In genomic region chr7:27609285-27609684, GRCm38 (mm10) we compare ENCODE assay signal across 16 mouse cellular contexts. TPM values are rescaled to one million over a fixed set of nuclear protein-coding genes. Genes with fewer than 3 reads are reported as not detected.
DNase-seq lines count a peak whose midpoint lies in the region; ATAC-seq and TF ChIP-seq lines count a peak whose summit lies in the region.
"Had no signal": no experiment of that assay in that cellular context is flagged by ENCODE, and none has a peak within 500 bp of the region (broad histone marks: within the 10 kb centered on the region; RNA-seq: fewer than 3 reads in every experiment).

No protein-coding gene starts in this region.

- no peaks in the 10 kb centered on the region for H3K27me3 ChIP-seq in cerebellum, adult 2 months (ENCODE audit: control insufficient read depth, insufficient read depth, low read length)
- no peaks in the 10 kb centered on the region for H3K27me3 ChIP-seq in liver, embryonic 12.5 days (replicated peaks)
- H3K27me3 ChIP-seq in liver, postnatal 0 days (ENCODE audit: insufficient read depth, low read length): no peaks in the 10 kb centered on the region
- H3K27me3 ChIP-seq in heart, embryonic 16.5 days (ENCODE audit: control insufficient read depth, insufficient read depth, low read length): no peaks in the 10 kb centered on the region
- no peaks in the 10 kb centered on the region for H3K27me3 ChIP-seq in forebrain, embryonic 15.5 days
- H3K27me3 ChIP-seq in thymus, adult 2 months (ENCODE audit: control insufficient read depth, insufficient read depth, low read length): no peaks in the 10 kb centered on the region
- H3K27me3 ChIP-seq: embryonic facial prominence, embryonic 12.5 days; forebrain, embryonic 12.5 days had no signal

- no peak for TF ChIP-seq POLR2A in cerebellum, adult 2 months (IDR thresholded peaks at IDR 0.05; ENCODE audit: borderline replicate concordance, insufficient read depth, low read length)
- no peak for TF ChIP-seq POLR2A in thymus, adult 2 months (IDR thresholded peaks at IDR 0.05; ENCODE audit: control insufficient read depth, extremely low read depth, insufficient read depth, low read length, poor library complexity)

- H3K9me3 ChIP-seq in liver, embryonic 12.5 days (replicated peaks): no peaks in the 10 kb centered on the region
- no peaks in the 10 kb centered on the region for H3K9me3 ChIP-seq in liver, postnatal 0 days (ENCODE audit: low read length)
- no peaks in the 10 kb centered on the region for H3K9me3 ChIP-seq in heart, embryonic 16.5 days (replicated peaks; ENCODE audit: control insufficient read depth, low read length)
- H3K9me3 ChIP-seq in forebrain, embryonic 15.5 days: no peaks in the 10 kb centered on the region
- H3K9me3 ChIP-seq: embryonic facial prominence, embryonic 12.5 days; forebrain, embryonic 12.5 days had no signal

- H3K36me3 ChIP-seq in liver, embryonic 12.5 days: peaks cover 54% of the 10 kb centered on the region
- H3K36me3 ChIP-seq in liver, postnatal 0 days (replicated peaks; ENCODE audit: insufficient read depth, low read length): peaks cover 30% of the 10 kb centered on the region
- peaks cover 11% of the 10 kb centered on the region; the same call in 1 of the 2 replicates for H3K36me3 ChIP-seq in heart, embryonic 16.5 days (ENCODE audit: control insufficient read depth, insufficient read depth)
- peaks cover 19% of the 10 kb centered on the region for H3K36me3 ChIP-seq in forebrain, embryonic 15.5 days
- H3K36me3 ChIP-seq in thymus, adult 2 months (ENCODE audit: control insufficient read depth, insufficient read depth, low read length): peaks cover 18% of the 10 kb centered on the region

- WGBS in cerebellum, adult 2 months: 51% methylated on average over 4 of the region's 4 CpGs
- whole genome bisulfite sequencing in liver, embryonic 12.5 days (ENCODE audit: insufficient replicate concordance): 56% methylated on average over 4 of the region's 4 CpGs
- WGBS in liver, postnatal 0 days (ENCODE audit: insufficient replicate concordance): 67% methylated on average over 4 of the region's 4 CpGs
- 29% methylated on average over 4 of the region's 4 CpGs for WGBS in heart, embryonic 16.5 days
- 95% methylated on average over 4 of the region's 4 CpGs for WGBS in forebrain, embryonic 15.5 days
- WGBS in thymus, adult 2 months: 77% methylated on average over 4 of the region's 4 CpGs

- no peak overlapping the region for H3K9ac ChIP-seq in liver, embryonic 12.5 days
- H3K9ac ChIP-seq in liver, postnatal 0 days (replicated peaks): no peak overlapping the region
- H3K9ac ChIP-seq in heart, embryonic 16.5 days (ENCODE audit: low read length): 0 out of 2 replicates have a peak overlapping the region, but pooled peaks have one; percentile 3
- no peak overlapping the region for H3K9ac ChIP-seq in forebrain, embryonic 15.5 days (replicated peaks)
- H3K9ac ChIP-seq: embryonic facial prominence, embryonic 12.5 days; forebrain, embryonic 12.5 days; liver, embryonic 14.5 days had no signal

- H3K27ac ChIP-seq in cerebellum, adult 2 months (ENCODE audit: insufficient read depth, low read length): peak overlapping the region; percentile 98
- H3K27ac ChIP-seq in liver, embryonic 12.5 days: 0 out of 2 replicates have a peak overlapping the region, but pooled peaks have one; percentile 16
- no peak overlapping the region for H3K27ac ChIP-seq in liver, postnatal 0 days (ENCODE audit: low read depth)
- peak overlapping the region; percentile 26 for H3K27ac ChIP-seq in heart, embryonic 16.5 days (ENCODE audit: low read length)
- no peak overlapping the region for H3K27ac ChIP-seq in forebrain, embryonic 15.5 days (replicated peaks)
- no peak overlapping the region for H3K27ac ChIP-seq in thymus, adult 2 months (ENCODE audit: control insufficient read depth, insufficient read depth, low read length)
- H3K27ac ChIP-seq: embryonic facial prominence, embryonic 12.5 days; forebrain, embryonic 12.5 days; liver, embryonic 14.5 days; macrophage had no signal

- peaks cover 84% of the 10 kb centered on the region for H3K4me1 ChIP-seq in cerebellum, adult 2 months (ENCODE audit: control insufficient read depth, insufficient read depth, low read length)
- peaks cover 55% of the 10 kb centered on the region for H3K4me1 ChIP-seq in liver, embryonic 12.5 days
- peaks cover 27% of the 10 kb centered on the region for H3K4me1 ChIP-seq in liver, postnatal 0 days (ENCODE audit: insufficient read depth)
- peaks cover 72% of the 10 kb centered on the region for H3K4me1 ChIP-seq in heart, embryonic 16.5 days (ENCODE audit: control insufficient read depth, insufficient read depth, low read length)
- H3K4me1 ChIP-seq in forebrain, embryonic 15.5 days: peaks cover 55% of the 10 kb centered on the region
- peaks cover 34% of the 10 kb centered on the region for H3K4me1 ChIP-seq in thymus, adult 2 months (replicated peaks; ENCODE audit: control insufficient read depth, insufficient read depth, low read length)

- TF ChIP-seq CTCF in cerebellum, adult 2 months (IDR thresholded peaks at IDR 0.05; ENCODE audit: borderline replicate concordance, insufficient read depth, low read depth, low read length): no peak
- TF ChIP-seq CTCF in liver, postnatal 0 days (IDR thresholded peaks at IDR 0.05; ENCODE audit: low read depth): no peak
- TF ChIP-seq CTCF in thymus, adult 2 months (IDR thresholded peaks at IDR 0.05; ENCODE audit: borderline replicate concordance, control insufficient read depth, extremely low read depth, insufficient read depth, low read length, poor library complexity): no peak

- TF ChIP-seq EP300 in liver, postnatal 0 days (IDR thresholded peaks at IDR 0.05; ENCODE audit: low read depth): no peak

- H3K4me2 ChIP-seq in liver, embryonic 12.5 days: no peak overlapping the region
- H3K4me2 ChIP-seq in liver, postnatal 0 days (ENCODE audit: low read depth, low read length): no peak overlapping the region
- H3K4me2 ChIP-seq in heart, embryonic 16.5 days (ENCODE audit: low read depth, low read length): 0 out of 2 replicates have a peak overlapping the region, but pooled peaks have one; percentile 2
- no peak overlapping the region for H3K4me2 ChIP-seq in forebrain, embryonic 15.5 days (replicated peaks)
- H3K4me2 ChIP-seq: embryonic facial prominence, embryonic 12.5 days; forebrain, embryonic 12.5 days had no signal

- ATAC-seq in liver, embryonic 12.5 days: no peak
- no peak for ATAC-seq in liver, postnatal 0 days
- ATAC-seq in heart, embryonic 16.5 days (replicated peaks; ENCODE audit: extremely low read depth, insufficient read depth, low FRiP score): 0 out of 2 replicates have a peak, but pooled peaks have one; percentile 24
- ATAC-seq in forebrain, embryonic 15.5 days (replicated peaks): no peak

- H3K4me3 ChIP-seq in cerebellum, adult 2 months (replicated peaks; ENCODE audit: insufficient read depth, low read depth, low read length): no peak overlapping the region
- no peak overlapping the region for H3K4me3 ChIP-seq in liver, embryonic 12.5 days
- no peak overlapping the region for H3K4me3 ChIP-seq in liver, postnatal 0 days (ENCODE audit: low read depth, low read length)
- H3K4me3 ChIP-seq in heart, embryonic 16.5 days (ENCODE audit: low read length): no peak overlapping the region
- H3K4me3 ChIP-seq in forebrain, embryonic 15.5 days: no peak overlapping the region
- H3K4me3 ChIP-seq in thymus, adult 2 months (ENCODE audit: control insufficient read depth, insufficient read depth, low read length): no peak overlapping the region
- H3K4me3 ChIP-seq: embryonic facial prominence, embryonic 12.5 days; forebrain, embryonic 12.5 days had no signal

- peak in 1 of 2 experiments; percentile 49 for DNase-seq in cerebellum, adult 2 months
- DNase-seq in cerebellum, adult 8-10 months: no peak
- DNase-seq in liver, postnatal 0 days: no peak
- DNase-seq in testis, postnatal 14 days (ENCODE audit: low spot score): peak; percentile 71
- no peak for DNase-seq in thymus, adult 2 months
- DNase-seq: B cell, adult 2 months; cerebellum, adult 11-12 months; kidney, postnatal 10 days; thymus, adult 18-20 months had no signal

RNA-seq across cellular contexts. Expression of gene Akt2, which starts 17.9 kb away (rescaled TPM):
- polyA plus RNA-seq in cerebellum, adult 2 months (2012; rRNA removed): 106 and 119 TPM in 2 replicates
- 45.0 and 45.2 TPM in 2 replicates for polyA plus RNA-seq in liver, embryonic 12.5 days (2016; fragmentation: Nextera tagmentation; extraction: Ambion mirVana)
- 24.0 and 25.5 TPM in 2 replicates for polyA plus RNA-seq in liver, postnatal 0 days (2015; fragmentation: Nextera tagmentation; extraction: Ambion mirVana)
- 82.3 and 84.0 TPM in 2 replicates for polyA plus RNA-seq in heart, embryonic 16.5 days (2015; fragmentation: Nextera tagmentation; extraction: Ambion mirVana)
- 94.2 and 97.1 TPM in 2 replicates for polyA plus RNA-seq in forebrain, embryonic 15.5 days (2015; fragmentation: Nextera tagmentation; extraction: Ambion mirVana)
- polyA plus RNA-seq in thymus, adult 2 months (2012; rRNA removed): 133 and 139 TPM in 2 replicates

RNA-seq across cellular contexts. Expression of gene Ttc9b, which starts 44.4 kb away (rescaled TPM):
- 62.2 and 67.5 TPM in 2 replicates for polyA plus RNA-seq in cerebellum, adult 2 months (2012; rRNA removed)
- polyA plus RNA-seq in liver, embryonic 12.5 days (2016; fragmentation: Nextera tagmentation; extraction: Ambion mirVana): not detected in 2 replicates
- polyA plus RNA-seq in liver, postnatal 0 days (2015; fragmentation: Nextera tagmentation; extraction: Ambion mirVana): not detected in 2 replicates
- 0.07 TPM in 1 of 2 replicates, not detected in the other for polyA plus RNA-seq in heart, embryonic 16.5 days (2015; fragmentation: Nextera tagmentation; extraction: Ambion mirVana)
- 64.1 and 66.2 TPM in 2 replicates for polyA plus RNA-seq in forebrain, embryonic 15.5 days (2015; fragmentation: Nextera tagmentation; extraction: Ambion mirVana)
- polyA plus RNA-seq in thymus, adult 2 months (2012; rRNA removed): 0.05 TPM in 1 of 2 replicates, not detected in the other
- polyA plus RNA-seq: liver, embryonic 14.5 days; macrophage had no signal

RNA-seq across cellular contexts. Expression of gene 2310022A10Rik, which starts 56.3 kb away (rescaled TPM):
- 45.7 and 46.2 TPM in 2 replicates for polyA plus RNA-seq in cerebellum, adult 2 months (2012; rRNA removed)
- 26.3 and 27.5 TPM in 2 replicates for polyA plus RNA-seq in liver, embryonic 12.5 days (2016; fragmentation: Nextera tagmentation; extraction: Ambion mirVana)
- 8.6 and 9.0 TPM in 2 replicates for polyA plus RNA-seq in liver, postnatal 0 days (2015; fragmentation: Nextera tagmentation; extraction: Ambion mirVana)
- 40.7 and 41.5 TPM in 2 replicates for polyA plus RNA-seq in heart, embryonic 16.5 days (2015; fragmentation: Nextera tagmentation; extraction: Ambion mirVana)
- 36.9 and 38.9 TPM in 2 replicates for polyA plus RNA-seq in forebrain, embryonic 15.5 days (2015; fragmentation: Nextera tagmentation; extraction: Ambion mirVana)
- polyA plus RNA-seq in thymus, adult 2 months (2012; rRNA removed): 58.0 and 58.1 TPM in 2 replicates

RNA-seq across cellular contexts. Expression of gene Pld3, which starts 56.3 kb away (rescaled TPM):
- 220 and 242 TPM in 2 replicates for polyA plus RNA-seq in cerebellum, adult 2 months (2012; rRNA removed)
- polyA plus RNA-seq in liver, embryonic 12.5 days (2016; fragmentation: Nextera tagmentation; extraction: Ambion mirVana): 46.6 and 49.1 TPM in 2 replicates
- polyA plus RNA-seq in liver, postnatal 0 days (2015; fragmentation: Nextera tagmentation; extraction: Ambion mirVana): 46.5 and 49.3 TPM in 2 replicates
- 58.6 and 63.4 TPM in 2 replicates for polyA plus RNA-seq in heart, embryonic 16.5 days (2015; fragmentation: Nextera tagmentation; extraction: Ambion mirVana)
- 95.7 and 106 TPM in 2 replicates for polyA plus RNA-seq in forebrain, embryonic 15.5 days (2015; fragmentation: Nextera tagmentation; extraction: Ambion mirVana)
- 456 and 516 TPM in 2 replicates for polyA plus RNA-seq in thymus, adult 2 months (2012; rRNA removed)

Comparison
In these comparisons a context has a peak if more than half of its experiments do, and no peak if none do; other contexts are left out.
1. H3K27ac ChIP-seq: peak in cerebellum, adult 2 months (single experiment), liver, embryonic 12.5 days (single experiment) and heart, embryonic 16.5 days (single experiment); none in liver, postnatal 0 days (single experiment), forebrain, embryonic 15.5 days (single experiment) and thymus, adult 2 months (single experiment).
2. RNA of gene Ttc9b, which starts 44.4 kb away (polyA plus RNA-seq): 64.1 to 66.2 TPM in forebrain, embryonic 15.5 days and 62.2 to 67.5 TPM in cerebellum, adult 2 months; 0.07 TPM in heart, embryonic 16.5 days, not detected in liver, postnatal 0 days, not detected in liver, embryonic 12.5 days and 0.05 TPM in thymus, adult 2 months; every median in the first group is over 10 times any median in the second.